Mouse (Mus musculus): ENCODE results near the gene Trh.

The Trh gene

DNA sequence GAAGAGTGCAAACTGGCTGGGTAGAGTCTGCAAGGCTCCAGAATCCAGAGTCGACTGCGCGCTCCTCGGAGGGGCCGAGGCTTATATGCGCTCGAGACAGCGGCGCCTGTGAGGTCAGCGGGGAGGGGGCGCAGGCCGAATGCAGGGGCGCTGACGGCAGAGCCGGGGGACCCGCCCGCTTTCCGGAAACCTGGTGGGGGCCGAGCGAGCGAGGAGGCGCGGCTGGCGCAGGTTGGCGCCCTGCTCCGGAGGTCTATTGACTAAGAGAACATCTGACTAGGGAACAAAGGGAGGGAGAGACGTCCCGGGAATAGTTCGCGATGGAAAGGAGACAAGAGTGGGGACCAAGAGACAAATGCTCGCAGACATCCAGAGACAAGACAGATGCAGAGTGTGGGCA is at the start of gene Trh:
Trh (minus strand) TSS at position 60 of the 400 bp plus-strand sequence.
- no peak for DNase-seq (ENCODE audit: inconsistent age in 2 of 2, low spot score in 1 of 2)

DNA sequence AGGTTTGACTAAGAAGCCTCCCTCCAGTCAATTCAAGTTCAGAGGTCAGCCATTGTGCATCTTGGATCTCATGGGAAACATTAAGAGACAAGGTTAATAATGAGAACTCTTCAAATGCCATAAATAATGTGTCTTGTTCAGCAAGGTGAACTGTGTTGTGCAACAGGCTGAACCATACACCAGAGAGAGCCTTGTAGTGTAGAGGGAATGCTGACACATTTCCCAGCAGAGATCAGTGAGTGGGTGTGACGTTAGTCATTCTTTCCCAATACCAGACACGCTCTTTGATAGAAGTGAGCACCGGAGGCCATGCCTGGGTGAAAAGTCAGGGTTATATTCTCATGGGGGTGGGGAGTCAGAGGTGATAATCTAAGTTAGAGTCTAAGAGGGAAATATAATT is 46.4 kb upstream of the Trh start:
- DNase-seq (ENCODE audit: inconsistent age in 2 of 2, low spot score in 1 of 2), result peak in 1 of 2 experiments; percentile 85

DNA sequence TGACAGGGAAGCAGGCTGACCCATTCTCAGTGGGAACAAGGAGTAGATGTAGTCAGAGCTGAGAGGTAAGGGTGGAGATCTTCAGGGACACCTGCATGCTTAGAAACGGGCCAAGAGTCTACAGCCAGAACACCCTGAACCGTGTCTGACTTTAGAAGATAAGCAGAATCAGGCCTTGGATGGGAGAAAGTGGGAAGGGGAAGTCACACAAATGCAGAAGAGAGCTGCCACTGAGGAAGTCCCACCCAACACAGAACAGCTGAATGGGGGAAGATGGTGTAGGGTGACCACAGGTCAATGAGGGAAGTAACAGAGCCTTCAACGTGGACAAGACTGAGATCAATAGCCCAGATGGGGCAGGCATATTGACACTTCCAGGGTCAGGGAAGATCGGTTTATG is 42.4 kb upstream of the Trh start:
- DNase-seq (ENCODE audit: inconsistent age in 2 of 2, low spot score in 1 of 2), result no peak

DNA sequence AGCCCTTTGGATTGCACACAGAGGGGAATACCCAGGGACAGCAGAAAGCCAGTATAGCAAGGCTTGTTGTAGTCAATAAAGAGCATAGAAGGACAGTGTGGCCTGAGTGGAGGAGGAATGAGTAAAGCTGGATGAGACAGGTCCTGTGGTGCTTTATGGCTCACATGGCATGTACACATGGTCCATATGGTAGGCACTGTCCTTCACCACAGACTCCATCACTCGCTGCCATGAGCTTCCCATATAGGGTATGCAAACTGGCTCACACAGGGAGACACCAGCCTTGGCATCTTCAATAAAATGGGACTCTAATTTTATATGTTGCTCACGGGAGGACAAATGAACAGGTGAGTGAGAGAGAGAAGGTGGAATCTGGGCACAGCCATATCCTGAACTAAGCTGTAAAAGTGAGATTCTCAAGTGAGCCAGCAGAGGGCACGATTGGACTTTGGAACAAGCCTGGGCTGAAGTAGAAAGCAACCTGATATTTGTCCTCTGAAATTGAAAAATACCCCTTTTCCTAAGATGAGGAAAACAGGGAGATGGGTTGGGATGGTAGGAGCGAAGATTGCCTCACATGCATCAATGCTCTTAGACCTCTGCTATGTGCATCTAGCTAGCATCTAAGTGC is 41.9 kb upstream of the Trh start:
- DNase-seq (ENCODE audit: inconsistent age in 2 of 2, low spot score in 1 of 2), result peak; percentile 52 to 87

DNA sequence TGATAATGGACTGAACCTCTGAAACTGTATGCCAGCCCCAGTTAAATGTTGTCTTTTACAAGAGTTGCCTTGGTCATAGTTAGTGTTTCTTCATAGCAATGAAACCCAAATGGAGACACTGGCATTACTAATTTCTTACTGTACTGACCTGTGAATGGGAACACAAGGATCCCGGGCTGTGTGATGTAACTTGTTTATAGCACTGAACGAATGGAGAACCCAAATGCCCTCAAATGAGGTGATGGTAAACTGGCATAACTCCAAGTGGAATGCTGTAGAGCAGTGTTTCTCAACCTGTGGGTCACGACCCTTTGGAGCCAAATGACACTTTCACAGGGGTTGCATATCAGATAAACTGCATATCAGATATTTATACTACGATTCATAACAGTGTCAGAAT is 41.1 kb upstream of the Trh start:
- peak in 1 of 2 experiments; percentile 33 for DNase-seq (ENCODE audit: inconsistent age in 2 of 2, low spot score in 1 of 2)

DNA sequence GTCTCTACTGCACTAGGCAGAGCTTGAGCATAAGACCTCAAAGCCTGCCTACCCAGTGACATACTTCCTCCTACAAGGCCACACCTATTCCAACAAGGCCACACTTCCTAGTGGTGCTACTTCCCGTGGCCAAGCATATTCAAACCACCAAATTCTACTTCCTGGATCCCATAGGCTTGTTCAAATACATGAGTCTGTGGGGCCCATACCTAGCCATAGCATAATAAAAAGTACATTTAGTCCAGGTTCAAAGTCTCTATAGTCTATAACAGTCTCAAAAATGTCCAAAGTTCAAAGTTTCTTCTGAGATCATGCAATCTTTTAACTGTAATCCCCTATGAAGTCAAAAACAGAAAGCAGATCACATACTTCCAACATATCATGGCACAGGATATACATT is 32.7 kb upstream of the Trh start:
- DNase-seq (ENCODE audit: inconsistent age in 2 of 2, low spot score in 1 of 2), result no peak

DNA sequence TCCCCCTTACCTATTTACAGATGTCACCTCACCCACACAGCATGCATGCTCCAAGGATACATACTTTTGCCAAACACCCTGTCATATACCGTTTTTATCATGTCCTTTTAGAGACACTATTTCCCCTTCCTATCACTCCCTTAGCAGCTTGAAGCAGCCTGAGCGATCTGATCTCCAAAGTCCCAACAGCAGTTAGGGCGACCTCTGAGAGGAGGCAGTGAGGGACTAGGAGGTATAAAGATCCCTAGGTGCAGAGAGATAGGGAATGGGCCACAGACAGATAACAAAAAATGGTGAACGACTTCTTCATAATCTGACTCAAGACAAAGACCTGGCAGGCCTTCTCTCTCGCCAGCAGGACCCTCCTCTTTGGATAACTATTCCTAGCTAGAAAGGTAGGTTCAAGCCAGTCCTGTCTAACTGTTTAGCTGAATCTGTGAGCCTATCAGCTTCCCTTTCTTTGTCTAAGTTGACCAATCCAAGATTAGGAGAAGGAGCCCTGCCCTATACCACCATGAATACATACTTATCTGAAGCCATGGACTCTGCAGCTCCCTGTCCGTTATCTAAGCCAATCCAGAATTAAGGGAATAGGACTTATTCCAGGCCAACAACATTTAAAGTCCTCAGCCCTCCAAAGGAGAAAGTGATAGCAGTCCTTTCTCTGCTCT is 29.3 kb upstream of the Trh start:
- no peak for DNase-seq (ENCODE audit: inconsistent age in 2 of 2, low spot score in 1 of 2)

DNA sequence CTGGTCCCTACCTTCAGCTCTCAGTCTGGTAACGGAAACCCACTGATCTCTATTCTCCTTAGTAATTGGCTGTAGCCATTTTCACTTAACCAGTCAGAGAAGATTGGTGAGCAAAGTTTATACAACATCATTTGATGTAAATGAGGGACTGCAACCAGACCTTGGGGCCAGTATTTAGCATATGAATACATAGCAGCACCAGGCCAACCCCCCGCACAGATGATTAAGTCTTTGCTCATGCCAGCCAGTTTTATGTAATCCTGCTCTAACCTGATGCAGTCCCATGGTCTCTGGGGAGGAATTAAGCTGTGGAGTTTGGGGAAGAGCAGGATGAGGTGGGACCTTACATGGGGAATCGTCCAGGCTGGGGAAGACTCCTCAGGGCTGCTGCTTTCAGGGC is 28.2 kb upstream of the Trh start:
- no peak for DNase-seq (ENCODE audit: inconsistent age in 2 of 2, low spot score in 1 of 2)

DNA sequence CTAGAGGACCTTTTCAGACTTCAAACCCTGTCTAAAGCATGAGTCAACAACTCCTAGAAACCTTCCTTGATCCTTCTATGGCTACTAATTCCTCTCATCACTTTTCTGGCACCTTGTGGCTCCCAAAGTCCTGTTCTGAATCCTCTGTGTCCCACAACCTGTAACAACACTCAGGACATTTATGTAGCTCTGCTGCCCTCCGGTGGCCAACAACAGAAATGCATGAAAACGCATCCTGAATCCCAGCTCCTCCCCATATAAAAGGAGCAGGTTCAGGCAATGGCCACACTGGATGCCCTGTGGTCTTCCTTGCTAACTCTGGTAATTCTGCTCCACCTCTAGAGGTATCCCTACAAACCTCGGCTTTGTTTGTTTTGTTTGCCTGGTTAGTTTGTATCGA is 24.6 kb upstream of the Trh start:
- DNase-seq (ENCODE audit: inconsistent age in 2 of 2, low spot score in 1 of 2), result peak; percentile 60 to 90

DNA sequence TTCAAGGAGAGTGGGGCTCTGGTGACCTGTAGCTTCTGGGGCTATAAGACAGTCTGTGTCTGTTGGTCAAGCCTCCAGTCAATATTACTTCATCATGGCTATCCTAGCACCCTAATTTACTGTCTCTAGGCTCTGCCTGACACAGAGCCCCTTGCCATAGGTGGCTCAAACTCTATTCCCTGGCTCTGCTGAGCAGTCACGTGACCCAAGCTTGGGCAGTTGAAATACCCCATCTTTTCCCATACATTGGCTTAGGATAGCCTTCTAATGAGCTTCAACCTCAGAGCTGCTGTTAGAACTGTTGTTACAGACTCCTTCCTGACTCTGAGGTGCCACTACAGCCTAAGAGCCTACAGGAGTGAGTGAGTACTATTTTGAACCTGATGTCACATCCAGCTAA is 23.6 kb upstream of the Trh start:
- no peak for DNase-seq (ENCODE audit: inconsistent age in 2 of 2, low spot score in 1 of 2)

DNA sequence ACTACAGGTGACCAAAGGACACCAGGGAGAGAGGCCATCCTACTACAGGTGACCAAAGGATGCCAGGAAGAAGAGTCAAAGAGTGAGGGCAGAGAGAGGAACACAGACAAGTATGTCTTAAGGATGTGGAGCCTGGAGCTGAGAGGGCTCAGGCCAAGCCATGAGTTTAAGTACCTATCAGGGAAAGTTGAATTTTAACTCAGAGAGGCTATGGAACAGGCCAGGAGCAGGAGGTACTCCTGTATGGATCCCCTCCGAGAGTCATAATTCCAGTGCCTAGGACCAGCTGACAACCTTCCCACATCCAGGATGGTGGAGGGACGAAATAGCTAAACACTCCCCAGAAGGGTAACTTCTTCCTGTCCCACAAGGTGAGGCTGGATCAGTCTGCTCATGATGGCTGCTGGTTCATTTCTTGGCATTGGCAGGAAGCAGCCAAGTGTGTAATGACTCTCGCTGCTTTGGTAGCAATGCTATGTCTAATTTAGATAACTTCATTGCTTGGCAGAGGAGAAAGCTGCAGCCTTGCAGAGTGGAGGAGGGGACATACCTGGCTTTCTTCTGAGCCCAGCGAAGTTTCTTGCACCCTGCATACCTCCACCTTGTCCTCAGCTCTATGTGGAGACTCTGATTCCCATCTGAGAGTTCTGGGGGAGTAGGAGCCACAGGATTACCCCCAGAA is 16.9 kb upstream of the Trh start:
- DNase-seq (ENCODE audit: inconsistent age in 2 of 2, low spot score in 1 of 2), result no peak

DNA sequence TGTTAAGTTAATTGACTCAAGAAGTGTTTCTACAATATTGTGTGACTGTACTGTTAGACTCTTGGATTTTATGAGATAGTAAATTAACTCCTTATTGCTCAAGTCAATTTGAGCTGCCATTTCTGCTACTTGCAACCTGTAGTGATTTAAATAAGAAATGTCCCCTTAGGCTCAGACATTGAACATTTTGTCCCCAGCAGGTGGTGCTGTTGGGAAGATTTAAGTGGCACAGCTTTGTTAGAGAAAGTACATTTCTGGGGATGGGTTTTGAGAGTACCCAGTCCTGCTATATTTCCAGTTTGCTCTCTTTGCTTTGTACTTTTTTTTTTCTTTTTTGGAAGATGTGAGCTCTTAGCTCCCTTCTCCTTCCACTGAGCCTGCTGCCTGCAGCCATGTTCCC is 10.9 kb upstream of the Trh start:
- DNase-seq (ENCODE audit: inconsistent age in 2 of 2, low spot score in 1 of 2), result no peak

DNA sequence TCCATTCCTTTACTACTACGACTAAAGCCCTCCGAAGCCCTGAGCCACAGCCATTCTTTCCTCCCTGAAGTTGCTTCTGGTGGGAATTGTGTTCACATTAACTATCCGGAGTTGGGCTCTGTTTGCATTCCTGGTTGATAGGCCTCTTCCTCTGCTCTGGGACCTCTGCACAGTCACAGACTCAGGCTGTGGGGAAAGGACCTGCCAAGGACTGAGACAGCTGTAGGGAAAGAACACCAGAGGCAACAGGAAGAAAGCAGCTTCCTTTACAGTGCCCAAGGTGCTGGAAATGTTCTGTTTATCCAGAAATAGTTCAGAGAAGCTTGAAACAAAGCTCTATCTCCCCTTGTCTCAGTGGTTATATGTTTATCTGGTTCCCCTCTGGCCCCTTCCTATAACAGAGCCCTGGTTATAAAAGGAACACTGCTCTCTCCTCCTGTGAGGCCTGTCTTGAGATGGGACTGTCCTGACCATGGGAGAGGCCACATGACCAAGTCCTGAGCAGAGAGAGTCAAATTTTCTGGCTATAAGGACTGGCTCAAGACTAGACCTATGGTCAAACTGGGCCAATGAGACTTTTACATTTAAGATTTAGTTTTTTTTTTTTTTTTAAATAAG is 8.9 kb upstream of the Trh start:
- no peak for DNase-seq (ENCODE audit: inconsistent age in 2 of 2, low spot score in 1 of 2)

DNA sequence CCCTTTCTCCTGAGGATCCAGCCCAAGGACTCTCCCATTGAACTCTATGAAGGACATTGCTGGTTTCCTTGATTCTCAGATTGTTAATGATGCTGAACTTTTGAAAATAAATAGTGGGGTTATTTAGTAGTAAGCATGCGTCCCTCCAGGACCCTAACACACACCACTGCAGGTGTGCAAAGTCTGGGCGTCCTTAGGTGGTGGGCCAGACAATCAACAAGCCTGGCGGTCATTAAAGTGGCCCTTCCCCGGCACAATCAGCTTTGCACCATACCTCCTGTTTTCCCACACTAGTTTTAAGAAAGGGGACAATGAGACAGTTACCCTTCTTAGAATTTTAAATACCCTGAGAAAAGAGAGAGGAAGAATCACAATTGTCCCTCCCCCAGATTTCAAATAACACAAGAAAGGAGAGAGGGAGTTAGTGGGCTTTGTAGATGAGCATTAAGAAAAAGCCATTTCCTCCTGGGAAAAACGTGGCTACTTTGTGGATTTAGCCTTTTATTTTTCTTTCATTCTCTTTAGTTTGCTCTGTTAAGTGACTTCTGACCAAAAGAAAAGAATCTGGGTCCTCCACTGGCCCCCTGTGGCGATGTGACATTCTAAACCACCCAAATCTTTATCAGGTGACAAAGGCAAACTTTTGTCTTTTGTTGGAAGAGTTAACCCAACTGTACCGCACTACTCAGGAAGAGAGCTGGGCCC is 2.9 kb upstream of the Trh start:
- no peak for DNase-seq (ENCODE audit: inconsistent age in 2 of 2, low spot score in 1 of 2)

DNA sequence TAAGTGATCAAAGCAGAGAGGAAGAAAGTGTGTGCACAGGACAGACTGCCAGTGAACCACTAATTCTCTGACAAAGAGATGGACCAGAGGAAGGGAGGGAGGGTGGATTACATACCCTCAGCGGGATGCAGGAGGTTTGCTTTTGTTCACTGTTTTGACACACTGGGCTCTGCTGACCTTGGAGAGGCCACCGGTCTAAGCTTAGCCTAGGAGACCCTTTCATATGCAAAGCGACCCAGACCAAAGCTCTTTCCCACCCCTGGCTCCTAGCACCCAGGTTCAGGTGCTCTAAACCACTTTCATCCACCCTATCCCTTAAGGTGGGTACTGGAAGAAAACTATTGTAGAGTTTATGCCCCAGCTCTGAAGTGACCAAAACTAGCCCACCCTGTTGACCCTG is 1.9 kb upstream of the Trh start:
- DNase-seq (ENCODE audit: inconsistent age in 2 of 2, low spot score in 1 of 2), result no peak

DNA sequence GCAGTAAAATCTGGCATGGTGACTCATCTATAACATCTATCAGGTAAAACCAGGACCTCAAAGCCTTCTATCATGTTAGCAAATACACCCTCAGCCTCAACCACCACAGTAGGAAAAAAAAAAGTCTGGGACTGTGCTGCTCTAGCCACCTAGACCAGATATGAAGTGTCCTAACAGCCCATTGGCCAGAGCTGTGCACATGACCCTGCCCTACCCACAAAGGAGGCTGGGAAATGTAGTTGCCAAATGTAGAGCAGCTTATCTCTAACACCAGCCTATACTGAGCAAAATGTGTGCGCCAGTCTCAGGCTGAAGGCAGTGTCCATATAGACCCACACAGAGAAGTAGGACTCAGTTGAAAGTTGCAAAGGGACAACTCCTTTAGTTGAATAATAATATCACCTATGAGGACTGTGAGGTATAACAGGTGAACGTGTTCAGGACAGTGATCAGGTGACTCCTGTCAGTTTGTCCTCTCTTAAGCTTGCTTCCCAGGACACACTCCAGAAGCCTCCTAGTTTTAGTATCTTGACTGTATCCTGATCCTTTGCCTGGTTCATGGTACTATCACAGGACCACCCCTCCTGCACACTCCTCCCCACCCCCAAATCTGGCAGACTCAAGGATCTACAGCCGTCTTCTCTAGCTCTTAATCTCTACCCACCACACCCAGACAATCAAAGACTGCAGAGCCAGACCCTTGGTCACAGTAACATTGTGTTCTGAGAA is 3.1 kb downstream of the Trh start:
- peak; percentile 27 to 72 for DNase-seq (ENCODE audit: inconsistent age in 2 of 2, low spot score in 1 of 2)

DNA sequence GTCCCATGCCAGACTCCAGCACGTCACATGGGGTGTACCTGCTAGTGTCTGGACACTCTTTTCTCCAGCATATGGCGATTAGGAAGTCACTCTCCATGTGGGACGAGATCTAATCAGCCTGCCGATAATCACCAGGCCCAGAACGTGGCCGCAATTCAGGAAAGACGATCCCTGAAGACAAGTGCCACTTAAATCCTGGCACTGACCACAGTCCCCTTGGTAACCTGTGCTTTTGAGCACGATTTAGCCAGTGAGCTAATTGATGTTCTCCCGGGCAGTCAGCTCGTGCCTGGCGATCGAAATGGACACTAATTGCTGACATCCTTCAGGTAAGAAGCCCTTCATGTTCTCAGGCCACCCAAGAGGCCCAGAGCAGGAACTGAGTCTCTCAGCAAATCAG is 9.4 kb downstream of the Trh start:
- no peak for DNase-seq (ENCODE audit: inconsistent age in 2 of 2, low spot score in 1 of 2)

DNA sequence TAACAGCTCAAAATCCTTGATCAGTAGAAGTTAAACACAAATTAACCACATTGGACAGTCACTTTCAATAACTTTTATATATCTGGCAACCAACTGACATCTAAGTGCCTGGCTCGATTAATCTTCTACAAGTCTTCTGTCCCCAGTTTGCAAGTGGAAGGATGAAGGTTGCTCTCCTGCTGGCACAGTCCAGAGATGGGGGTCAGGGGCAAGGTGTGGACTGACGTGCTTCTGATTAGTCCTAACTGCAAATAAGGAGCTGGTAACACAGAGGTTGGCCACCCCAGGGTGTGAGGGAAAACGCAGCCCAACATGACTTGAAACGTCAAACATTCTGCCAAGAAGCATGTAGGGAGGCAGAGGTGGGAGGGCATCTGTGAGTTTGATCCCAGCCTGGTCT is 12.7 kb downstream of the Trh start:
- no peak for DNase-seq (ENCODE audit: inconsistent age in 2 of 2, low spot score in 1 of 2)

DNA sequence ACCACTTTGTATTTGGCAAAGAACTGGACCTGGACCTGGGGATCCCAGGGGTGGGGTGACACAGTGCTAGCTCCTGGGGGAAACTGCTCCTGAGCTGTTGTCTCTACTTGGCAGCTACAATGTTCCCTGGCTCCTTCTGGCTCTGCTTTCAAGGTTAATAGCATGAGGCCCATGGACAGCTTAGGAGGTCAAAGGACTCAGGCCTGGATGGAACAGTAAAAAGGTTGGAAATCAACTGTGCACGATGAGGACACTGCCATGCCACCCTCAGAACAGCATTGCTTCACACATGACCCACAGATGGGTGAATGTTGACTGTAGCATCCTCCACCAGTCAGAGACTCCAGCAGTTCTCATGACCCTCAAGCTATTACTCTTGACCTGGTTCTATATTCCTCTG is 13.1 kb downstream of the Trh start:
- DNase-seq (ENCODE audit: inconsistent age in 2 of 2, low spot score in 1 of 2), result peak; percentile 11 to 56

DNA sequence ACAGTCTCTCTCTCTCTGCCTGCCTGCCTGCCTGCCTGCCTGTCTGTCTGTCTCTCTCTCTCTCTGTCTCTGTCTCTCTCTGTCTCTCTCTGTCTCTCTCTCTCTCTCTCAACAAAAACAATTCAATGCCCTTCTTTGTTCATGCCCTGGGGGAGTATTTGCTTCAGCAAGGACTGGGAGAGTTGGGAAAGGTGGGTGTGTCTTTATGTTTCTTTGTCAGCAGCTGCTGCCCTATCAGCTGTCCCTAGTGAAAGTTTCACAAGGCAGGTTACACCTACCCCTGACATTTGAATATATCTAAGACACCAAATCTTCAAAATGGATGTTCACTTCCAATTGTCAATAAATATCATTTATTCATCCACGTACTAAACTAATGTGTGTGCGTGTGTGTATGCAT is 14.9 kb downstream of the Trh start:
- no peak for DNase-seq (ENCODE audit: inconsistent age in 2 of 2, low spot score in 1 of 2)

DNA sequence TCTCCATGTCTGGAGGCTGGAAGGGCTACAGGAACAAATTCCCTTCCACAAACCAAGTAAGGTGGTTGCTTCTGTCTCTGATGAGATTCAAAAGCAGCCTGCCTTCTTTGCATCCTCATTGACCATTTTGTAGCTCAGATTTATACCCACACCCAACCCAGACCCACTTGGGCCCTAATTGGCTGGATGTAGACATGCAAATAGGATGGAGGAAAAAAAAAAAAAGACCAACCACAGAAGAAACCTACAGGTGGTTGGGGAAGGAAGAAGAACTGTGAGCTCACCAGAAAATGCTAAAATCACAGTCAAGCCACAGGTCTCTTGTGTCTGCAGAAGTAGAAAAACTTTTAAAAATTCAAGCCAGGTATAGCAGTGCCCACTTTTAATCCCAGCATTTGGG is 15.3 kb downstream of the Trh start:
- no peak for DNase-seq (ENCODE audit: inconsistent age in 2 of 2, low spot score in 1 of 2)
